Mouse (Mus musculus): ENCODE results near the gene B230118H07Rik.

DNA sequence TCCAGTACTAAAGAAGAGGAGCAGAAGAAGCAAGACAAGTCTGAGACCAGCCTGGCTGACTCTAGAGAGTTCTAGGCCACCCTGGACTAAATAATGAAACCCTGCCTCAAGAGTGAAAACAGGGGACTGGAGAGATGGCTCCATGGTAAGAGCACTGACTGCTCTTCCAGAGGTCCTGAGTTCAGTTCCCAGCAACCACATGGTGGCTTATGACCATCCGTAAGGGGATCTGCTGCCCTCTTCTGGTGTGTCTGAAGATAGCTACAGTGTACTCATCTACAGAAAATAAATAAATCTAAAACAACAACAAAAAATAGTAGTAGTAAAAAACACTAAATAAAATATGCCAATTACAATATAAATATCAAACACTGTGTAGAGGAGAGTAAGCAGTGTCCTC is 3.5 kb downstream of the B230118H07Rik start:
- no peak for TF ChIP-seq POLR2A (IDR thresholded peaks at IDR 0.05; ENCODE audit: extremely low read depth, insufficient read depth, low read length)
- no peak for TF ChIP-seq CTCF (IDR thresholded peaks at IDR 0.05; ENCODE audit: extremely low read depth, insufficient read depth, low read length)
